Mouse (Mus musculus) testis, postnatal 14 days (tissue): ENCODE results near the gene Denr.
A peak's percentile ranks its signal among the peaks of the same experiment; 100 is the strongest.

Experiments
- DNase-seq: peaks from one replicate; pipeline ENCODE4 v3.0.0; 2021; ENCODE audit warnings: low spot score

Denr gene

GRCm38 (mm10) chr5:123906976-123907630 lies at the start of gene Denr:
Gene Denr (plus strand): TSS chr5:123907175.
- peak; percentile 99 for DNase-seq

GRCm38 (mm10) chr5:123858798-123859197 lies 48.2 kb upstream of the Denr start:
- DNase-seq, result no peak

DNA sequence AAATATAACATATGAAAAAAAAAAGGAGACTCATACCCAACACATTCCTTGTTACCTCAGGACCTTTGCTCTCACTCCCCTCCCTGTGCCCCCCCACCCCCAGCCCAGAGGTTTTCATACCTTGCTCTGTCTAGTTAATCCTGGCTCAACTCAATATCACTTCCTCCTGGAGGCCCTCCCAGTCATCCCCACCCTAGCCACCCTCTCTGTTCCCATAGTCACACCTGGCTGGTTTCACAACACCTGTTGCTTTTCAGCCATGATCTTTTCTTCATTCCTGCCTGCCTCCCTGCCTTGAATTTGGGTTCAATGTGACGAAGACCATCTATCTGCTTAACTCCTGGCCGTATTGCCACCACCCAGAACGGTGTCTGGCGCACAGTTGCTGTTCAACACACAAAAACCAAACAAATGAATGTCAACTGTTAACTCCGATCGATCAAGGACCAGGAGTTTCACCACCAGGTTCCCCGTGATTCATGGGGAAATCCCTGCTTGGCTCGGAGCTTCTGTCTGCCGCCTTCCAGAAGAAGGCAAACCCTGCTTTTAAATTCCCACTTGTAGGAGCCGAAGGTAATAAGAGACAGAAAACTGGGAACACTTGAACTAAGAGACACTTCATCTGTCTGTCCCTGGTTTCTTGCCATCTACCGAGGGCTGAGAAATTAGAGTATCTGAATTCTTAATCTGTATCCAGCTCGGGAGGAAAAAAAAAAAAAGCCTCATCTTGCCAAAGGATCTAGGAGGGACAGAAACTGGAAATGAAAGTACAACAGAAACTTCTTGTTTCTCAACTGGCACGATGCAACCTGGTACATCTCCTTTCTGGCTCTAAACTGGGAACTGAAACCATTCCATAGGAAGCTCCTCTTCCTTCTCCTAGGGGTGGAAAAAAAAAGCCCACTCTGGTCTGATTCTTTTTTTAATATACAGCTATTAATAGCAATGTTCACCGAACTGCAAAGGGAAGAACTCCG lies 44.3 kb upstream of the Denr start:
- no peak for DNase-seq

GRCm38 (mm10) chr5:123863934-123864333 lies 43.0 kb upstream of the Denr start:
- DNase-seq, result no peak

DNA sequence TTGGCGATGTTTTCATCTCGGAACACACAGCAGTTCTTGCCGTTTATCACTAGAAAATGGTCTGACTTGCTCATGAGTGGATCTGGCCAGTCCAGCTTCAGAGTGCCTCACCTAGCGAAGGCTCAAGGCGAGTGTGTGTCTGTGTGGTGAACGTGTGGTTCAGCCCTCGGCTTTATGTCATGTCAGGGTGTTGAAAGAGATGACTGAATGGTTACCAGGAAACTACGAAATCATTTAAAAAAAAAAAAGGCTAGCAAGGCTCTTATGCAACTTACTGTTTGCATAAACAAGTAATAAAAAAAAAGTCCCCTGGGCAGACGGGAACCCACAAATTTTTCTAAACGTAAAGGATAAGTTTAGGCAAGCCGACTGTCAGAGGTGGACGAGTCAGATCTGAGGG lies 41.6 kb upstream of the Denr start, which contains the start of gene Hcar2:
Gene Hcar2, minus strand, starts transcription at position 135 of the 400 bp plus-strand sequence.
- no peak for DNase-seq

DNA sequence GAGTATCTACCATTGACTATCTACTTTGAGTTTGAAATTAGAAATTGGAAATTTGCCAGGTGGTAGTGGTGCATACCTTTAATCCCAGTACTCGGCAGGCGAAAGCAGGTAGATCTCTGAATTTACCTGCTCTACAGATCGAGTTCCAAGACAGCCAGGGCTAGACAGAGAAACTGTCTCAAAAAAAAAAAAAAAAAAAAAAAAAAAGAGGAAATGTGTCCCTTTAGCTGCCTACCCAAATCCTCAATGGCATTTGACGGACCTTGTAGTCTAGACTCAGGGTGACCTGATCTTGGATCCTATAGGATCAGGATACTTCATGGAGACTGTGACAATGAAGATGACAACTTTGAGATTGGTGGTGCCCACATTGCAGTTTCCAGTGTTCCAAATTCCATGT lies 40.5 kb upstream of the Denr start:
- no peak for DNase-seq

- DNase-seq, result no peak
Observed at GRCm38 (mm10) chr5:123869615-123870014, 37.4 kb upstream of the Denr start.

GRCm38 (mm10) chr5:123874177-123874576 lies 32.8 kb upstream of the Denr start:
- DNase-seq, result no peak

DNA sequence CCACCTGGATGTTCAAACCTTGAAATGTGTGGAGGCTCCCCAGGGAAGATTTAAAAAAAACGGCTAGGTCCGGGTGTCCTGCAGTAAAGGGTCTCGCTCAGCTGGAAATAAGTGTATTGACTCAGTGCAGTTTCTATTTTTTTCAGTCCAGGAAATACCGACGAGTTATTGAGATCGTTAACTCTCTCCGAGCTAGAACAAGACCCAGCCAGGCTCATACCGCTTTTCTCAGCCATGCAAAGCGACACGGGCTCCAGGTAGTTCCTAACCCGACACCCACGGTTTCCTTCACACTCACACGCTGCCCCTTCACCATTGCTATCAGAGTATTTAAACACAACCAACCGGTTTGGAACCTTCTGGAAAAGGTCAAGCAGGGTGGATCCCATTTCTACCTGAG lies 28.9 kb upstream of the Denr start:
- no peak for DNase-seq

DNA sequence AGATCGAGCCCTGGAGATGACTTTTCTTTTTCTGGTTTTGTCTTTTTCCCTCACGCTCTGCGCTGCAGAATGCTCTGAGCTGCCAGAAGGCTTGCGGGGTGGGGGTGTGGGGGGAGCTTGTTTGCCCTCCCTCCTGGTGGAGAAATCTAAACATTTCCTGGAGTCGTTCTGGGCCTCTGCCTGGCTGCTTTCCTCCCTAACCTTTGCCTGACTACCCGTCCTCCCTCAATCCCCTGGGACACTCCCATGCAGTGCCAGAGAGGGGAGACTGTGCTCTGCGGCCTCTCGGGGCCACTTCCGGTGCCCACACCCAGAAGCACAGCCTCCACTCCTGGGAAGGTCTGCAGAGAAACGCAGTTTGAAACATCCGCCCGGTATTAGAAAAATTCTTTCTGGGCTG lies 27.0 kb upstream of the Denr start, which contains the start of gene Hcar1:
Gene Hcar1, minus strand, starts transcription at position 93 of the 400 bp plus-strand sequence.
- DNase-seq, result peak; percentile 31

GRCm38 (mm10) chr5:123880778-123881177 lies 26.2 kb upstream of the Denr start:
- peak; percentile 36 for DNase-seq

DNA sequence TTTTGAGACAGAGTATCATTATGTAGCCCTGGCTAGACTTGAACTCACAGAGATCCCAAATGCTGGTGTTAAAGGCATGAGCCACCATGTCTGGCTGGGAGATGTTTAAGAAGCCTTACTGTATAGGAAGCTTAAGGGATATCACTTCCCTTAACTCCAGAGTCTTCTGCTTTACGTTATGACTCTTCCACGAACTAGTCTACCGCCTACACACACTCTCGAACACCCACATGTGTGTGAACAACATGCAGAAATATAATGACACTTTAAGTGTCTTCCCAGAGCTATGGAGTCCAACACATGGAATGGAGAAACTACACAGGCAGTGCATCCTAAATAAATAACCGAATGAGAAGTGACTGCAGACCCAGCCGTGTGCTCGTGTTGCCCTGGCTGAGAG lies 23.1 kb upstream of the Denr start:
- DNase-seq, result no peak

DNA sequence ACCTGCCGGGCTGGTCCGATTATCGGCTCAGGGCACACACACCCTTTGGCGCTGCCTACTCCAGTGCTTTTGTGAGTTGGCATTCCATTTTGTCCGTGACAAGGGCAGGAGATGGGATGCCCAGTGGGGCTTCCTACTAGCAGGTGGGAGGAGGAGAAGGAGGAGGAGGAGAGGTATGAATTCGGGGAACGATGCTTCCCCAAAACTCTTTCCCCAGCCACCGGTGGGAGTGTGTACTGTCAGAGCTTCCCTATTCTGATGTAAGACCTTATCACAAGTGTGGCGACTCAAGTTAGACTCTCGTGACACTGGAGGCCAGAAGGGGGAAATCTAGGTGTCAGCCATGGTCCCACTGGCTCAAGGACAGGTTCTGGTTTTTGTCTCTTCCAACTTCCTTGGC lies 22.6 kb upstream of the Denr start:
- DNase-seq, result no peak

GRCm38 (mm10) chr5:123886365-123886764 lies 20.6 kb upstream of the Denr start:
- DNase-seq, result no peak

DNA sequence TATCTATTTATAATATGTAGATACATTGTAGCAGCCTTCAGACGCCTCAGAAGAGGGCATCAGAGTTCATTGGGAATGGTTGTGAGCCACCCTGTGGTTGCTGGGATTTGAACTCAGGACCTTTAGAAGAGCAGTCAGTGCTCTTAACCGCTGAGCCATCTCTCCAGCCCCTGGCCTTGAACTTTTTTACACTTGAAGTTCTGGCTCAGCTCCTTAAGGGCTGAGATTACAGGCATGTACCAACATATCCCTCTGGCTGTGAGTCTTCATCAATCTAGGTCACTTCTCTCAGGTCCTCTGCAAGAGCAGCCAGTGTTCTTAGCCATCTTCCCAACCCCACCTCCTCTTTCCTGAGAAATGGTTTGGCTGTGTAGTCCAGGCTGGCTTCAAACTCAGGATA lies 16.7 kb upstream of the Denr start:
- DNase-seq, result no peak

DNA sequence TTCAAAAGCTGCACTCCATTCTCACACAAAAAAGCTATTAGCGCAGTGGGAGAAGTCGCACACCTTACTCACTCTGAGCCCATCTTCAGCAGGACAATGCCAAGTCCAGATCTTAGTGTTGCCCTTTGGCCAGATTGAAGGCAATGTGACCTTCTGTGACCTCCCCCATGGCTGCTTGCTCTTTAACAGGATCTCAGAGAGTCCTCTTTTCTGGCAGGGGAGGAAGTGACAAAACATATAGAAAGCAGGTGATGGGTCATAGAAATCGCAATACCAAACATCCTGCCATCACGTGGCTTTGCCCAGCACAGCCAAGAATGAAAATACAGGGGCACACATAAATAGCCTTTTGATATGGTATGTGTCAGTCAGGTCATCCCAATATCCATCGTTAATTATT lies 16.0 kb upstream of the Denr start:
- no peak for DNase-seq

- peak; percentile 49 for DNase-seq
Observed at GRCm38 (mm10) chr5:123891669-123892068, 15.3 kb upstream of the Denr start.

DNA sequence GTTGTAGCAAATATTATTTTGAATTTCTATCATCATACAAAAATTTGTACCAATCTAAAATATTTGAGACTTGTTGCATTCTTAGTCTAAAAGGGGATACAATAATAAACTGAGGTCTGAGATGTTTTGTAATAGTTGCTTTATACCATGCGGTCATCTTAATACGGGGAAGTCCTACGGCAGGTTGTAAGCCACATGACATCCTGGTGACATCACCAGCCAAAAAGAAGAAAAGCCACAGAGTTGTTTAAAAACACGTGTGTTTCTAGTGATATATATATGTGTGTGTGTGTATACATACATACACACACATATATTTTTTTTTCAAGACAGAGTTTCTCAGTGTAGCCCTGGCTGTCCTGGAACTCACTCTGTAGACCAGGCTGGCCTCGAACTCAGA lies 13.5 kb upstream of the Denr start:
- no peak for DNase-seq

DNA sequence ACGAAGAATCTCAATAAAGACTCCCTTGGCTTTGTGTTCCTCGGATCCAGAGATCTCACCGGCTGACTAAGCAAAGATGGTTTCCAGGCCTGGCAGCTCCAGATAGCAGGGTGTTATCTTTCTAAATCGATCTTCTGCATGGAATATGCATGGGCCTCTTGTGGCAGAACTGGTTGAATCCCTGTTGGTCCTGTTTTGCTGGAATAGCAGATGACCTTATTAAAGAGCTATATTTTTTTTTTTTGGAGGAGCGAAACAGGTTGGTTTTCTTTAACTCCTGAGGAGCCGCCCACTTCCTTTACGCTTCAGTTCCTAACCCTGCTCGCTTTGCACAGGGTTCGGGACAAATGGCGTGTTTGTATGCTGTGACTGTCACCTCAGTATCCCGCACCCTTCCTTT lies 10.6 kb upstream of the Denr start:
- DNase-seq, result no peak

DNA sequence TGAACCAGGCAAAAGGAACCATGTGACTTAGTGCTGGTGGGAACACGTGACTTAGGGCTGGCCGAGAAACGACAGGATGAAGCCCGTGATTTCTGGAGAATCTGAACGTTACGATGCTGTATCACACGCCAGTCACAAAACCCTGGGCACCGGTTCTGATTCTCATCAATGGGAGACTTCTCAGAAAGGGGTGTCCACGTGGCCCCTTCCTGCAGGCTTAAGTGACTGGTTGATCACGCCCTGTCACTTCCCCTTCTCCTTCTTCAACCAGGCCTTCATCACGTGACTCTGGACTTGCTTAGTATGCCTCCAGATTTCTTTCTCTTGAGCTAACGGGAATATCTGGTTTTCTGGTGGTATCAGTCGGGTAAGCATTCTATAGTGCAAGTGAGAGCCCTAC lies 9.6 kb upstream of the Denr start:
- no peak for DNase-seq

DNA sequence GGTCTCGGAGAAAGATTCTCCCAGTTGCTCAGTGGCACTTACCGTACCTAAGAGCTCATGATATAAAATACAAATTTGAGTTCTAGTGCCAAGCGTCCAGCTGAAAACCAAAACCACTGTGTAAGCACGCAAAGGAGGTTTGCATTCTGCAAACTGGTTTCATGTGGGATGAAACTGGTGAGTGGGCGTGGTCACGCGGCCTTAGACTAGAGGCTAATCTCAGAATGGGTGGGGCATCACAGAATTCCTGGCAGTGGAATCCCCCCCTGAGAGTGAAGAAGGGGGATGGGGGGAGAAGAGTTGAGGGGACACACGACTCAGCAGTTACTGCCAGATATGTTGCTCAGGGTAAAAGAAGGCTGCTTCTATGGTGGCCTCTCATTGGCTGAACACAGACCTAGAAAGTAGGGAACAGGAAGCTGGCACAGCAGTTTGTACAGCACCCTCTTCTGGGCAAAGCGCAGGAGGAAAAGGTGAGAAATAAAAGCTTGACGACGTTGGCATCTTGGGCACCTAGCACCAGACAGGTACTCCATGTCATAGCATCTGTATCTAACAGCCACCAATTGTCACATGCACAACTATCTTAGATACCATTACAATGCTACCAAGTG lies 2.8 kb upstream of the Denr start:
- DNase-seq, result no peak

DNA sequence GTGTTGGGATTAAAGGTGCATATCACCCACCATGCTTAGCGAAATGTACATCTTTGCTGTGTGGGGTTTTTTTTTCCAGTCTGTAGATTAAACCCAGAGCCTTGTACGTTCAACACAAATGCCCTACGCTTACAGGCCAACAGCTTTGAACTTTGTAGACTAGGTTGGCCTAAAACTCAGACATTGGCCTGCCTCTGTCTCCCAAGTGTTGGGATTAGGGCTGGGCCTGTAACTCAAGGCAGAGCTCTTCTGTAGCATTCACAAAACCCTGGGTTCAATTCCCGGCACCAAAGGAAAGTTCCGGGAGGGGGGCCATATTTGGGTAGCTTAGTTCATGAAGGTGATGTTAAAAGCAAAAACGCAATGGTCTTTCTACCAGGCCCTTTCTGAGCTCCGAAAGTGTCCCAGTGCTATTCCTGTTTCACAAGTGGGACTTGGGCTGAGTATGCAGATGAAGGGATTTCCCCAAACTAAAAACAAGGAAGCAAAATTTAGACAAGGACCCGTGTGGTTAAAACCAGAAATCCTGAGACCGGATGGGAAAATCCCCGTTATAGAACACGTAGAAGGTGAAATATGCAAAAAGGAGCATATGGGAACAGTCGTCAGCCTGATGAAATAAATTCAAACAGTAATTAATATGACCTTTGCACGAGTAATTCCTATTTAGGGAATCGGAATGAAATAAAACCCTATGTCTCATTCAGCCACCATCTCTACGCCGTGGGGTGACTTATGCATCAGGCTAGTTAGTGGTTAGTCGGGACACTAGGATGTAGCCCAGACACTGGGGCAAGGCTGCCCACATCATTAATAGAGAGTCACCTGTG lies 614 bp upstream of the Denr start:
- no peak for DNase-seq
